Mouse (Mus musculus) erythroblast, embryonic 14.5 days (primary cell): Measurements from ENCODE around the gene Nrsn2.

Source experiments
- GATA1 ChIP-seq: IDR thresholded peaks from 2 replicates; pipeline ENCODE4 v1.6.1; 2012; ENCODE audit warnings: low read length, inconsistent platforms, mixed read lengths
- TAL1 ChIP-seq: IDR thresholded peaks from 3 replicates; pipeline ENCODE4 v1.6.1; 2012; ENCODE audit warnings: low read length, inconsistent platforms, mixed read lengths

DNA sequence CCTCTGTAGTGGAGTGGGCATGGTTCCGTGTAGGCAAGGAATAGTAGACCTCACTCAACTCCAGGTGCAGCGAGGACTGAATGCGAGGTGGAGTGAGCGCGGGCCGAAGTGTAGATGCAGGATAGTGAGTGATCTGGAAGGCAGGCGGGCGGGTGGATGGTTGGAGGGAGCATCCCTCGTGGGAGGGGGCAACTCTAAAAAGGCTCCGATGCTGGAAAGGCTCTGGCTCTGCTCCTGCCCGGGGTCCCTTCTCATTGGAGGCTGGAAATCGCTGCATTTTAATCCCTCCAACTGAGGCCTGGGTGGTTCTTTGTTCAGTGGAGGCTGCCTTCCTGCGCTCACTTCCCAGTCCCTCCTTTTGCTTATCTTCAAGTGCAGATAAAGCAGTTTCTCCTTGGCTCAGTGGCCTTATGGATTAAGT, 22.7 kb upstream of the Nrsn2 start:
- TF ChIP-seq TAL1 (no peak), GATA1 (no peak)
